Mouse (Mus musculus): Measurements from ENCODE around the gene Aldh1l1.

- TF ChIP-seq CTCF (conservative IDR thresholded peaks at IDR 0.05; ENCODE audit: insufficient read depth, insufficient read length, low read depth, low read length) (no peak), POLR2A (IDR thresholded peaks at IDR 0.05; ENCODE audit: low read depth, low read length) (no peak)
Observed at GRCm38 (mm10) chr6:90635081-90635480, 148.9 kb downstream of the Aldh1l1 start.

Measured in kidney, adult 2 months (tissue).